Mouse (Mus musculus) midbrain, embryonic 16.5 days (tissue): ENCODE results near the gene Lmbrd2. TPM values are rescaled to one million over a fixed set of nuclear protein-coding genes. Genes with fewer than 3 reads are reported as not detected.
A peak's percentile ranks its signal among the peaks of the same experiment; 100 is the strongest.

Experiments used
- ATAC-seq: fragments of 200-750 bp; cut with Nextera tagmentation; 2 replicates; pipeline ENCODE4 v1.8.0; 2017; ENCODE audit warnings: moderate TSS enrichment
- H3K27ac ChIP-seq: fragments of 300-500 bp; sonication (generic); 2 replicates; pipeline ENCODE4 v1.5.1; 2014; ENCODE audit warnings: mild to moderate bottlenecking, low read length, mixed read lengths
- H3K27me3 ChIP-seq: fragments of 300-500 bp; sonication (generic); 2 replicates; pipeline ENCODE4 v1.6.1; 2014; ENCODE audit warnings: low read depth, low read length, mixed read lengths; ENCODE audit not compliant: control insufficient read depth, insufficient read depth
- H3K36me3 ChIP-seq: fragments of 300-500 bp; sonication (generic); 2 replicates; pipeline ENCODE4 v1.6.1; 2014; ENCODE audit warnings: mild to moderate bottlenecking, low read length, moderate library complexity, mixed read lengths; ENCODE audit not compliant: control insufficient read depth, insufficient read depth
- H3K4me1 ChIP-seq: fragments of 300-500 bp; sonication (generic); 2 replicates; pipeline ENCODE4 v1.6.1; 2014; ENCODE audit warnings: mild to moderate bottlenecking, low read length, mixed read lengths; ENCODE audit not compliant: control insufficient read depth, insufficient read depth
- H3K4me2 ChIP-seq: fragments of 300-500 bp; sonication (generic); 2 replicates; pipeline ENCODE4 v1.6.1; 2014; ENCODE audit warnings: mild to moderate bottlenecking, low read length, mixed read lengths
- H3K4me3 ChIP-seq: fragments of 300-500 bp; sonication (generic); 2 replicates; pipeline ENCODE4 v1.5.1; 2014; ENCODE audit warnings: low read depth, mild to moderate bottlenecking, low read length, moderate library complexity, mixed read lengths
- H3K9ac ChIP-seq: fragments of 300-500 bp; sonication (generic); 2 replicates; pipeline ENCODE4 v1.6.1; 2014; ENCODE audit warnings: low read depth, low read length, mixed read lengths
- H3K9me3 ChIP-seq: fragments of 300-500 bp; sonication (generic); replicated peaks from 2 replicates; pipeline ENCODE4 v1.6.1; 2014; ENCODE audit warnings: mild to moderate bottlenecking, low read length, mixed read lengths; ENCODE audit not compliant: control insufficient read depth, poor library complexity, severe bottlenecking
- WGBS: fragments of 180-500 bp; shearing (Covaris S2); extraction: QIAGEN DNeasy Blood & Tissue Kit; methylation state at CpG from one replicate; pipeline ENCODE4 v1.1.7; 2014; 5-methylcytosine and 5-hydroxymethylcytosine counted together
- polyA plus RNA-seq: library from polyadenylated mRNA; unstranded; fragments of >200 nt; fragmentation: Nextera tagmentation; extraction: Ambion mirVana; gene quantifications from 2 replicates; pipeline ENCODE4 v1.2.1, GENCODE M21; 2015

Gene Lmbrd2
- polyA plus RNA-seq, 1 experiment from 2014 or later: 3.3 TPM

- peaks cover 18% of the 10 kb centered on the region for H3K36me3 ChIP-seq
- no peak overlapping the region for H3K4me3 ChIP-seq
- no peaks in the 10 kb centered on the region for H3K9me3 ChIP-seq
- no peak overlapping the region for H3K4me2 ChIP-seq
- no peak overlapping the region for H3K9ac ChIP-seq
- no peaks in the 10 kb centered on the region for H3K27me3 ChIP-seq
- no peak for ATAC-seq
- no peaks in the 10 kb centered on the region for H3K4me1 ChIP-seq
- 85% methylated on average over 3 of the region's 3 CpGs for WGBS
- H3K27ac ChIP-seq: no peak overlapping the region
Measured at GRCm38 (mm10) chr15:9111648-9112047, 28.7 kb upstream of the Lmbrd2 start.

- peaks cover 15% of the 10 kb centered on the region for H3K36me3 ChIP-seq
- H3K4me3 ChIP-seq: no peak overlapping the region
- H3K4me2 ChIP-seq: no peak overlapping the region
Measured at GRCm38 (mm10) chr15:9113556-9113955, 26.8 kb upstream of the Lmbrd2 start.

GRCm38 (mm10) chr15:9114131-9114530 is 26.2 kb upstream of the Lmbrd2 start:
- H3K4me2 ChIP-seq: no peak overlapping the region
- H3K36me3 ChIP-seq: peaks cover 15% of the 10 kb centered on the region
- no peak overlapping the region for H3K4me3 ChIP-seq
- H3K27me3 ChIP-seq: no peaks in the 10 kb centered on the region
- ATAC-seq: no peak
- no peaks in the 10 kb centered on the region for H3K4me1 ChIP-seq
- H3K9ac ChIP-seq: no peak overlapping the region
- H3K27ac ChIP-seq: no peak overlapping the region
- 89% methylated on average over 4 of the region's 4 CpGs for WGBS
- H3K9me3 ChIP-seq: no peaks in the 10 kb centered on the region

More at GRCm38 (mm10) chr15:9113556-9113955, 26.8 kb upstream of the Lmbrd2 start:
- Histone ChIP-seq H3K9ac (no peak overlapping the region), H3K27me3 (no peaks in the 10 kb centered on the region), H3K9me3 (no peaks in the 10 kb centered on the region), H3K4me1 (no peaks in the 10 kb centered on the region), H3K27ac (no peak overlapping the region)
- ATAC-seq: no peak
- WGBS: 83% methylated on average over 9 of the region's 9 CpGs

- Histone ChIP-seq H3K9ac (no peak overlapping the region), H3K4me2 (no peak overlapping the region), H3K4me1 (no peaks in the 10 kb centered on the region), H3K27me3 (no peaks in the 10 kb centered on the region), H3K4me3 (no peak overlapping the region), H3K9me3 (no peaks in the 10 kb centered on the region), H3K27ac (no peak overlapping the region), H3K36me3 (peaks cover 15% of the 10 kb centered on the region)
- ATAC-seq: no peak
- WGBS: 82% methylated on average over 5 of the region's 5 CpGs
Measured at GRCm38 (mm10) chr15:9114599-9114998, 25.8 kb upstream of the Lmbrd2 start.

GRCm38 (mm10) chr15:9118852-9119251 is 21.5 kb upstream of the Lmbrd2 start:
- no peaks in the 10 kb centered on the region for H3K9me3 ChIP-seq
- H3K4me3 ChIP-seq: no peak overlapping the region
- no peak for ATAC-seq
- peaks cover 14% of the 10 kb centered on the region for H3K36me3 ChIP-seq
- H3K9ac ChIP-seq: no peak overlapping the region
- H3K27ac ChIP-seq: no peak overlapping the region
- H3K27me3 ChIP-seq: no peaks in the 10 kb centered on the region
- H3K4me2 ChIP-seq: no peak overlapping the region
- H3K4me1 ChIP-seq: no peaks in the 10 kb centered on the region
- WGBS: 89% methylated on average over 4 of the region's 4 CpGs

GRCm38 (mm10) chr15:9120081-9120480 is 20.3 kb upstream of the Lmbrd2 start:
- Histone ChIP-seq H3K9ac (no peak overlapping the region), H3K27ac (no peak overlapping the region), H3K4me2 (no peak overlapping the region), H3K4me3 (no peak overlapping the region), H3K4me1 (no peaks in the 10 kb centered on the region), H3K9me3 (no peaks in the 10 kb centered on the region), H3K27me3 (no peaks in the 10 kb centered on the region), H3K36me3 (peaks cover 17% of the 10 kb centered on the region)
- ATAC-seq: peak; percentile 81
- WGBS: 88% methylated on average over 2 of the region's 2 CpGs

GRCm38 (mm10) chr15:9122989-9123388 is 17.4 kb upstream of the Lmbrd2 start:
- Histone ChIP-seq H3K9ac (no peak overlapping the region), H3K36me3 (peaks cover 6% of the 10 kb centered on the region; the same call in 1 of the 2 replicates), H3K27ac (no peak overlapping the region), H3K4me3 (no peak overlapping the region), H3K4me1 (no peaks in the 10 kb centered on the region), H3K4me2 (no peak overlapping the region), H3K9me3 (no peaks in the 10 kb centered on the region), H3K27me3 (no peaks in the 10 kb centered on the region)
- no peak for ATAC-seq
- WGBS: 91% methylated on average over 4 of the region's 4 CpGs

GRCm38 (mm10) chr15:9124856-9125255 is 15.5 kb upstream of the Lmbrd2 start:
- H3K4me2 ChIP-seq: no peak overlapping the region
- no peaks in the 10 kb centered on the region for H3K27me3 ChIP-seq
- H3K4me3 ChIP-seq: no peak overlapping the region
- H3K27ac ChIP-seq: no peak overlapping the region
- H3K9me3 ChIP-seq: no peaks in the 10 kb centered on the region
- H3K4me1 ChIP-seq: no peaks in the 10 kb centered on the region
- no peak for ATAC-seq
- 93% methylated on average over 21 of the region's 21 CpGs for WGBS
- peaks cover 8% of the 10 kb centered on the region for H3K36me3 ChIP-seq
- no peak overlapping the region for H3K9ac ChIP-seq

- Histone ChIP-seq H3K4me1 (peaks cover 6% of the 10 kb centered on the region; the same call in 1 of the 2 replicates), H3K36me3 (peaks cover 7% of the 10 kb centered on the region; the same call in 1 of the 2 replicates), H3K9ac (no peak overlapping the region), H3K27me3 (no peaks in the 10 kb centered on the region), H3K4me3 (no peak overlapping the region), H3K9me3 (no peaks in the 10 kb centered on the region), H3K27ac (no peak overlapping the region), H3K4me2 (no peak overlapping the region)
- no peak for ATAC-seq
- WGBS: 88% methylated on average over 7 of the region's 7 CpGs
Measured at GRCm38 (mm10) chr15:9127051-9127791, 13.1 kb upstream of the Lmbrd2 start.
